Mouse (Mus musculus): ENCODE measurements around the gene Vsig2.

The Vsig2 gene

GRCm38 (mm10) chr9:37530888-37531705, 8.0 kb upstream of the Vsig2 start:
- no peak for DNase-seq (ENCODE audit: low read depth, low spot score)

- no peak for DNase-seq (ENCODE audit: low read depth, low spot score)
Measured at GRCm38 (mm10) chr9:37536851-37537250, 2.2 kb upstream of the Vsig2 start.

- no peak for DNase-seq (ENCODE audit: low read depth, low spot score)
Measured at GRCm38 (mm10) chr9:37537658-37538250, 1.3 kb upstream of the Vsig2 start.

GRCm38 (mm10) chr9:37540226-37540625, 1.2 kb downstream of the Vsig2 start:
- DNase-seq (ENCODE audit: low read depth, low spot score), result no peak

- no peak for DNase-seq (ENCODE audit: low read depth, low spot score)
Measured at GRCm38 (mm10) chr9:37540701-37541575, 1.9 kb downstream of the Vsig2 start.

GRCm38 (mm10) chr9:37541851-37542642, 3.0 kb downstream of the Vsig2 start:
- DNase-seq (ENCODE audit: low read depth, low spot score), result no peak

- DNase-seq (ENCODE audit: low read depth, low spot score), result no peak
Measured at GRCm38 (mm10) chr9:37543869-37544440, 4.9 kb downstream of the Vsig2 start.

- DNase-seq (ENCODE audit: low read depth, low spot score), result no peak
Measured at GRCm38 (mm10) chr9:37544447-37545165, 5.6 kb downstream of the Vsig2 start.

- DNase-seq (ENCODE audit: low read depth, low spot score), result no peak
Measured at GRCm38 (mm10) chr9:37545166-37545610, 6.1 kb downstream of the Vsig2 start.

- DNase-seq (ENCODE audit: low read depth, low spot score), result no peak
Measured at GRCm38 (mm10) chr9:37545847-37546452, 6.9 kb downstream of the Vsig2 start.

- DNase-seq (ENCODE audit: low read depth, low spot score), result no peak
Measured at GRCm38 (mm10) chr9:37546889-37547288, 7.8 kb downstream of the Vsig2 start.

GRCm38 (mm10) chr9:37550435-37550834, 11.4 kb downstream of the Vsig2 start:
- DNase-seq (ENCODE audit: low read depth, low spot score), result no peak

GRCm38 (mm10) chr9:37551751-37552531, 12.9 kb downstream of the Vsig2 start:
- no peak for DNase-seq (ENCODE audit: low read depth, low spot score)

- DNase-seq (ENCODE audit: low read depth, low spot score), result no peak
Measured at GRCm38 (mm10) chr9:37552536-37553293, 13.7 kb downstream of the Vsig2 start, which contains the start of gene Nrgn. Gene Nrgn, minus strand, starts transcription at chr9:37552904.

- no peak for DNase-seq (ENCODE audit: low read depth, low spot score)
Measured at GRCm38 (mm10) chr9:37554279-37554678, 15.2 kb downstream of the Vsig2 start.

- DNase-seq (ENCODE audit: low read depth, low spot score), result no peak
Measured at GRCm38 (mm10) chr9:37554838-37555748, 16.0 kb downstream of the Vsig2 start, which contains the start of gene Siae. Gene Siae, plus strand, starts transcription at chr9:37555698.

- no peak for DNase-seq (ENCODE audit: low read depth, low spot score)
Measured at GRCm38 (mm10) chr9:37556366-37556765, 17.3 kb downstream of the Vsig2 start.

Measured in retina, adult 2 months (tissue).